Mouse (Mus musculus) adrenal gland, adult (tissue): ENCODE data around the gene Tars2.
"Not testable (repeated sequence)": the region's sequence is repeated elsewhere in the genome, so short reads cannot be mapped to it uniquely, and the experiment has no call there.

Source experiments
- DNase-seq, 2 experiments: peaks; one replicate each; pipeline ENCODE4 v3.0.0; 2022 to 2023; ENCODE audit warnings: low spot score in 1 of 2; ENCODE audit not compliant: inconsistent age in 2 of 2

The Tars2 gene

GRCm38 (mm10) chr3:95760106-95760505 lies at the start of gene Tars2:
Gene Tars2, minus strand, starts transcription at chr3:95760206.
- peak in 1 of 2 experiments; percentile 28 for DNase-seq

- DNase-seq = no peak
Observed at GRCm38 (mm10) chr3:95808384-95808783, 48.4 kb upstream of the Tars2 start.

GRCm38 (mm10) chr3:95807630-95808029 lies 47.6 kb upstream of the Tars2 start:
- DNase-seq = not testable (repeated sequence)

- DNase-seq = no peak
Observed at GRCm38 (mm10) chr3:95806677-95807076, 46.7 kb upstream of the Tars2 start.

- DNase-seq = no peak
Observed at GRCm38 (mm10) chr3:95803851-95804250, 43.8 kb upstream of the Tars2 start.

- DNase-seq = no peak
Observed at GRCm38 (mm10) chr3:95798756-95799155, 38.8 kb upstream of the Tars2 start.

- no peak for DNase-seq
Observed at GRCm38 (mm10) chr3:95794299-95794698, 34.3 kb upstream of the Tars2 start.

- DNase-seq = no peak
Observed at GRCm38 (mm10) chr3:95793662-95794061, 33.7 kb upstream of the Tars2 start.

- no peak for DNase-seq
Observed at GRCm38 (mm10) chr3:95785501-95785900, 25.5 kb upstream of the Tars2 start.

GRCm38 (mm10) chr3:95771985-95772384 lies 12.0 kb upstream of the Tars2 start:
- DNase-seq = peak in 1 of 2 experiments; percentile 77

- DNase-seq = no peak
Observed at GRCm38 (mm10) chr3:95765534-95765933, 5.5 kb upstream of the Tars2 start.

- no peak for DNase-seq
Observed at GRCm38 (mm10) chr3:95763811-95764210, 3.8 kb upstream of the Tars2 start.

GRCm38 (mm10) chr3:95762961-95763360 lies 3.0 kb upstream of the Tars2 start:
- peak in 1 of 2 experiments; percentile 23 for DNase-seq

- DNase-seq = no peak
Observed at GRCm38 (mm10) chr3:95761771-95762170, 1.8 kb upstream of the Tars2 start.

GRCm38 (mm10) chr3:95760656-95761055 lies 650 bp upstream of the Tars2 start:
- DNase-seq = peak in 1 of 2 experiments; percentile 71

- DNase-seq = peak in 1 of 2 experiments; percentile 40
Observed at GRCm38 (mm10) chr3:95758467-95759218, 1.4 kb downstream of the Tars2 start.

- peak; percentile 48 to 67 for DNase-seq
Observed at GRCm38 (mm10) chr3:95756808-95757207, 3.2 kb downstream of the Tars2 start.

GRCm38 (mm10) chr3:95754345-95755206 lies 5.4 kb downstream of the Tars2 start:
- peak; percentile 94 to 98 for DNase-seq

- no peak for DNase-seq
Observed at GRCm38 (mm10) chr3:95752935-95753334, 7.1 kb downstream of the Tars2 start.

GRCm38 (mm10) chr3:95740406-95740805 lies 19.6 kb downstream of the Tars2 start:
- DNase-seq = peak; percentile 60 to 69

GRCm38 (mm10) chr3:95739353-95740104 lies 20.5 kb downstream of the Tars2 start, which contains the start of gene Ecm1:
Gene Ecm1, minus strand, starts transcription at chr3:95739569.
- peak; percentile 89 to 96 for DNase-seq
